Mouse (Mus musculus): Measurements from ENCODE around the gene Traf2. TPM values are rescaled to one million over a fixed set of nuclear protein-coding genes. Genes with fewer than 3 reads are reported as not detected.

Gene Traf2
- total RNA-seq, 1 experiment: 9.1 TPM

DNA sequence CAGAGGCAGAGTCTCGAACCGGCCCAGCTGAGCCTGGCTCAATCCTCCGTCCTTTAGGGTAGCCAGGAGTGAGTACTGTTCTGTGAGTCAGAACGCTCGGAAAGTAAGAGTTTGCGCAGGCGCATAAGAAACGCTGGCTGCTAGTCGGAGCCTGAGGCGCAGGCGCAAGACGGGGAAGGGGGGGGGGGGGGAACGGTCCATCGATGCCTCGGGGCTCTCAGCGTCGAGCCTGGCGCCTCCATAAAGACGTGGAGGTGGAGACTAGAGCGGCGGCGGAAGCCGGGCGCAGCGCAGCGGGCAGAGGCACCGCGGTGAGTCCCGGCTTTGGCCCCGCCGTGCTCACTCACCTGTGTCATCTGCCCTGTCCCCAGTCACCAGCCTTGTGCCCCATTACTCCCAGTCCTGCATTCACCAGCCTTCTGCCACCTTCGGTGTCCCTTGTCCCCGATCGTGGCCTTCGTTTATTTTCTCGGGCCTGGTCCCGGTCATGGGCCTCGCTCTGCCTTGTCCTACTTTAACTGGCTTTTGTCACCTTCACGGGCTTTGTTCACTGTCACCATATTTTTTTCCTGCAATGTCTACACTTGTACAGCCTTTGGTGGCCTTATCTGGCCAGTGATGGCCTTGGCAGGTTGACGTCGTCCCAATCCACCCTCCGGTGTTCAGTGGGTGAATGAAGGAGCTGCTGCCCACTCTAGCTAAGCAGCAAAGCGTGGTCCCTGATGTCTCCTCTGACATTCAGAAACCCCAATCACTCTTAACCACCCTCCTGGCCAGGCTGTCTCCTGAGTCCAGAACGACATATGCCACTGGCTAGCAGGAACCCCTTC lies 45.9 kb downstream of the Traf2 start, which contains the start of gene Fbxw5:
Fbxw5 (plus strand) TSS at position 175 of the 830 bp plus-strand sequence.
- Histone ChIP-seq H3K9ac (ENCODE audit: insufficient read depth, low read depth, low read length, poor library complexity, severe bottlenecking) (peak within 1 kb of the TSS; percentile 92), H3K4me1 (ENCODE audit: control insufficient read depth in 2 of 2, insufficient read depth in 2 of 2, low read length in 2 of 2, poor library complexity in 1 of 2) (peaks cover 0 to 15% of the 10 kb centered on the region in 2 experiments; a peak in 1 of 4 replicates), H3K9me3 (ENCODE audit: control insufficient read depth, insufficient read depth, low read depth, low read length) (no peaks in the 10 kb centered on the region), H3K27ac (ENCODE audit: insufficient read depth, low read depth, low read length, poor library complexity, severe bottlenecking) (no peak within 1 kb of the TSS), H3K4me3 (ENCODE audit: insufficient read depth in 1 of 2, low read depth in 1 of 2, low read length in 2 of 2, poor library complexity in 1 of 2, severe bottlenecking in 1 of 2) (peak within 1 kb of the TSS; percentile 82 to 95), H3K36me3 (ENCODE audit: control insufficient read depth, insufficient read depth, low read length, poor library complexity, severe bottlenecking) (peaks cover 11% of the 10 kb centered on the region; the same call in 1 of the 2 replicates)
- in situ Hi-C loops (cut with MboI; ENCODE audit: low sequenced_read_pairs in 2 of 2, unreplicated experiment in 2 of 2): no loop called here
- DNase-seq (ENCODE audit: low read depth, low spot score): peak; percentile 87
- no peak for TF ChIP-seq CHD2 (IDR thresholded peaks at IDR 0.05; ENCODE audit: low read depth, low read length)
- peak; percentile 65; the same call in 1 of the 2 replicates for TF ChIP-seq HCFC1 (IDR thresholded peaks at IDR 0.05; ENCODE audit: borderline replicate concordance, insufficient read depth, low read length)

DNA sequence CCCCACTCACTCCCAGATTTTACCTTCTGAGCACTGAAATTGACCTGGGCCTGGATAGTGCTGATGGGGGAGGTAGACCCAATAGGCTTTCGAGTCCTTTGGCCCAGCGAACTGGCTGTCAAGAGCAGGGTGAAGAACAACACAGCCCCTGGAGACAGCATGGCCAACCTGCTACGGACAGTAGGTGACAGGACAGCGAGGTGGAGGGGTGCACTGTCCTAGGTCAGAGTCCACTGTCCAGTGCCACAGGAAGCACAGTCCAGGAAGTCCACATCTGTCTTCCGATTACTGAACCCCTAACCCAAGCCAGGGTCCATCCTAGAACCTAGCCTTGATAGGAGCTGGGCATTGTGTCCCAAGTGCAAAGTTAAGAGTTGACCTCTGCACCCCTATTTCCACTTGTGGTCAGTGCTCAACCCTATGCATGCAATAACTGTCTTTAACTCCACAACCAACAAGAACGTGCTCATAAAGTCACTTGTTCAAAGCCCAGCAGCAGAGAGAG lies 46.6 kb downstream of the Traf2 start:
- H3K27ac ChIP-seq (ENCODE audit: insufficient read depth, low read depth, low read length, poor library complexity, severe bottlenecking): no peak overlapping the region
- DNase-seq (ENCODE audit: low read depth, low spot score): no peak
- peaks cover 0 to 15% of the 10 kb centered on the region in 2 experiments; a peak in 1 of 4 replicates for H3K4me1 ChIP-seq (ENCODE audit: control insufficient read depth in 2 of 2, insufficient read depth in 2 of 2, low read length in 2 of 2, poor library complexity in 1 of 2)
- H3K9ac ChIP-seq (ENCODE audit: insufficient read depth, low read depth, low read length, poor library complexity, severe bottlenecking): peak overlapping the region; percentile 34; the same call in 1 of the 2 replicates
- no peak for TF ChIP-seq MAFK (IDR thresholded peaks at IDR 0.05; ENCODE audit: insufficient read depth, low read depth, low read length)
- no peak for TF ChIP-seq ZC3H11A (IDR thresholded peaks at IDR 0.05; ENCODE audit: borderline replicate concordance, low read depth, low read length)
- TF ChIP-seq HCFC1 (IDR thresholded peaks at IDR 0.05; ENCODE audit: borderline replicate concordance, insufficient read depth, low read length): no peak
- no peak for TF ChIP-seq CHD2 (IDR thresholded peaks at IDR 0.05; ENCODE audit: low read depth, low read length)
- TF ChIP-seq ZNF384 (IDR thresholded peaks at IDR 0.05; ENCODE audit: low read depth, low read length): no peak
- in situ Hi-C loops (cut with MboI; ENCODE audit: low sequenced_read_pairs in 2 of 2, unreplicated experiment in 2 of 2): no loop called here
- peaks cover 11% of the 10 kb centered on the region; the same call in 1 of the 2 replicates for H3K36me3 ChIP-seq (ENCODE audit: control insufficient read depth, insufficient read depth, low read length, poor library complexity, severe bottlenecking)
- peak overlapping the region; percentile 35 to 70; a peak in 3 of 4 replicates for H3K4me3 ChIP-seq (ENCODE audit: insufficient read depth in 1 of 2, low read depth in 1 of 2, low read length in 2 of 2, poor library complexity in 1 of 2, severe bottlenecking in 1 of 2)
- H3K9me3 ChIP-seq (ENCODE audit: control insufficient read depth, insufficient read depth, low read depth, low read length): no peaks in the 10 kb centered on the region

DNA sequence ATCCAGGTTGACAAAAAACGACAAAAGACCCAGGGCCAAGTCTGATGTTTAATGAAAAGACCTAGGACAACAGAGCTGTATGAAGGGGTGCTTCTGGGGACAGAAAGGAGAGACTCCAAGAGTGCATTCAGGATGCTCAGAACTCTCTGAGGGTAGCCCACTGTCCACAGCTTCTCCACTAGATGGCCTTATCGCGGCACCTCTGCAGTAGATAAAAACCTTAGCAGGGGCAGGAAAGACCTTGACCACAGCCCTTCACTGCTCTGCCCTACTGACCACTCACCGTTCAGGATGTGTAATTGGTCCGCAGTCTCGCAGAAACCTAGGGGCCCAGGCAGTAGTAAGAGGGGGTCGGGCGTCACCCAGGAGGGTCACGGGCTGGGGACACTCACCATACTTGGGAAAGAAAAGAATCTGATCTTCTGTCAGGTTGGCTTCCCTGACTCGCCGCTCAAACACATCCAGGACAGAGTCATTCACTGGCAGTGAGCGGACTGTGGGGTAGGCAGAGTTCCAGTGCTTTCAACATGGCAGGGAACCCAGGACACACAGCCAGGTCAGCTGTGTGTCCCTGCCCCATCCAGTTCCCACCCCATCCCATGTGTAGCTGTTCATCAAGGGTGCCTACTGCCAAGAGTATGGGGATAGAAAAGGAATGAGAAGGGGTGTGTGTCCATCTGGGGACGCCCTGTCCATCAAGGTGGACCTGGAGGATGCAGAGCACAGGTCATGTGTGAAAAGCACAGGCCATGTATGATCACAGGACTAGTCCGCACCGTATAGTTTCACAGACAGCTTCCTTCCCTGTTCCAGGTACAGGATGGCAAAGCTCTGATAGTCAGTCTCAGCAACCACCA lies 47.9 kb downstream of the Traf2 start:
- no peak for TF ChIP-seq ZC3H11A (IDR thresholded peaks at IDR 0.05; ENCODE audit: borderline replicate concordance, low read depth, low read length)
- no peak for TF ChIP-seq CHD2 (IDR thresholded peaks at IDR 0.05; ENCODE audit: low read depth, low read length)
- no peak for TF ChIP-seq HCFC1 (IDR thresholded peaks at IDR 0.05; ENCODE audit: borderline replicate concordance, insufficient read depth, low read length)
- no peak for TF ChIP-seq ZNF384 (IDR thresholded peaks at IDR 0.05; ENCODE audit: low read depth, low read length)
- no peak for TF ChIP-seq MAFK (IDR thresholded peaks at IDR 0.05; ENCODE audit: insufficient read depth, low read depth, low read length)
- in situ Hi-C loops (cut with MboI; ENCODE audit: low sequenced_read_pairs in 2 of 2, unreplicated experiment in 2 of 2): no loop called here
- Histone ChIP-seq H3K36me3 (ENCODE audit: control insufficient read depth, insufficient read depth, low read length, poor library complexity, severe bottlenecking) (peaks cover 7% of the 10 kb centered on the region; the same call in 1 of the 2 replicates), H3K9ac (ENCODE audit: insufficient read depth, low read depth, low read length, poor library complexity, severe bottlenecking) (no peak overlapping the region), H3K4me3 (ENCODE audit: insufficient read depth in 1 of 2, low read depth in 1 of 2, low read length in 2 of 2, poor library complexity in 1 of 2, severe bottlenecking in 1 of 2) (no peak overlapping the region), H3K9me3 (ENCODE audit: control insufficient read depth, insufficient read depth, low read depth, low read length) (no peaks in the 10 kb centered on the region), H3K27ac (ENCODE audit: insufficient read depth, low read depth, low read length, poor library complexity, severe bottlenecking) (no peak overlapping the region), H3K4me1 (ENCODE audit: control insufficient read depth in 2 of 2, insufficient read depth in 2 of 2, low read length in 2 of 2, poor library complexity in 1 of 2) (peaks cover 0 to 15% of the 10 kb centered on the region in 2 experiments; a peak in 1 of 4 replicates)
- no peak for DNase-seq (ENCODE audit: low read depth, low spot score)

DNA sequence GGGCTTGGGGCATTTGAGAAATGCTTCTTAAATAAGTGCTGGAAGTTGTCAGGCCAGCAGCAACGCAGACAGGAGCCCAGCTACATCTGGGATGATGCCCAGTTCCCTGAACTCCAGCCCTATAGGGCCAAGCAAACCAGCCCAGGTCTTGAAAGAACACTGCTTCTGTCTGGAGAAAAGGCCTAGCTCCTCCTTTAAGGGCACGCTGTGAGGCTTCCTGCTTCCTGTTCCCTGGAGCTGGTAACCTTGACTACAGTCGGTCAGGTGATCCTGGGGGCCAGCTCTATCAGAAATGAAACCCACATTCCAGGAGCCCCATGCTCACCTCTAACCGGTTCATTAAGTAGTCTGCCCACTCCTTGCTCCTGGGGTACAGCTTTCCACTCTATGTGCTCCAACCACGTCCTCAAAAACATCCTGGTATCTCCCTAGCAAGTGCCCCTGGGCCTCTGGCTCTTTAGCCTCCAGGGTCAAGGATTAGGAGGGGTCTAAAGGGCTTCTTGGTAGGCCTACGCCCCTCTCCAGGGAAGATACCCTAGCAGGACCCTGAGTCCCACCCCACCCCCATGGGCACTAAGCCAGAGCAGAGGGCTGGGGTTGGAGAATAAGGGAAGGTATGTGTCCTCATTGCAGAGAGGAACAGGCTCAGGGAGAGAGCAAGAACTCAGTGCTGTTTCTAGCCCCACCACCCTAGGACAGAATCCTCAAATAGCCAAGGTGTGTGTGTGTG lies 48.7 kb downstream of the Traf2 start:
- Histone ChIP-seq H3K9ac (ENCODE audit: insufficient read depth, low read depth, low read length, poor library complexity, severe bottlenecking) (no peak overlapping the region), H3K4me1 (ENCODE audit: control insufficient read depth in 2 of 2, insufficient read depth in 2 of 2, low read length in 2 of 2, poor library complexity in 1 of 2) (peaks cover 0 to 15% of the 10 kb centered on the region in 2 experiments; a peak in 1 of 4 replicates), H3K27ac (ENCODE audit: insufficient read depth, low read depth, low read length, poor library complexity, severe bottlenecking) (no peak overlapping the region), H3K9me3 (ENCODE audit: control insufficient read depth, insufficient read depth, low read depth, low read length) (no peaks in the 10 kb centered on the region), H3K36me3 (ENCODE audit: control insufficient read depth, insufficient read depth, low read length, poor library complexity, severe bottlenecking) (peaks cover 1% of the 10 kb centered on the region; the same call in 1 of the 2 replicates), H3K4me3 (ENCODE audit: insufficient read depth in 1 of 2, low read depth in 1 of 2, low read length in 2 of 2, poor library complexity in 1 of 2, severe bottlenecking in 1 of 2) (no peak overlapping the region)
- no peak for TF ChIP-seq ZC3H11A (IDR thresholded peaks at IDR 0.05; ENCODE audit: borderline replicate concordance, low read depth, low read length)
- no peak for DNase-seq (ENCODE audit: low read depth, low spot score)
- in situ Hi-C loops (cut with MboI; ENCODE audit: low sequenced_read_pairs in 2 of 2, unreplicated experiment in 2 of 2): no loop called here
